Mouse (Mus musculus) heart, embryonic 12.5 days (tissue): ENCODE data around the gene Fam160a1. TPM values are rescaled to one million over a fixed set of nuclear protein-coding genes. Genes with fewer than 3 reads are reported as not detected.

Experiments used
- ATAC-seq: fragments of 200-750 bp; cut with Nextera tagmentation; 2 replicates; pipeline ENCODE4 v1.8.0; 2017; ENCODE audit warnings: moderate TSS enrichment, moderate library complexity; ENCODE audit not compliant: insufficient number of reproducible peaks, low FRiP score
- H3K27ac ChIP-seq: fragments of 300-500 bp; sonication (generic); 2 replicates; pipeline ENCODE4 v1.5.1; 2016; ENCODE audit warnings: mild to moderate bottlenecking, moderate library complexity; ENCODE audit not compliant: poor library complexity, severe bottlenecking
- H3K27me3 ChIP-seq: fragments of 300-500 bp; sonication (generic); replicated peaks from 2 replicates; pipeline ENCODE4 v1.6.1; 2016; ENCODE audit warnings: mild to moderate bottlenecking, moderate library complexity
- H3K36me3 ChIP-seq: fragments of 300-500 bp; sonication (generic); 2 replicates; pipeline ENCODE4 v1.6.1; 2016; ENCODE audit warnings: mild to moderate bottlenecking, moderate library complexity
- H3K4me1 ChIP-seq: fragments of 300-500 bp; sonication (generic); replicated peaks from 2 replicates; pipeline ENCODE4 v1.6.1; 2016; ENCODE audit warnings: mild to moderate bottlenecking
- H3K4me2 ChIP-seq: fragments of 300-500 bp; sonication (generic); 2 replicates; pipeline ENCODE4 v1.6.1; 2016; ENCODE audit warnings: mild to moderate bottlenecking, moderate library complexity
- H3K4me3 ChIP-seq: fragments of 300-500 bp; sonication (generic); 2 replicates; pipeline ENCODE4 v1.5.1; 2016; ENCODE audit warnings: mild to moderate bottlenecking
- H3K9ac ChIP-seq: fragments of 300-500 bp; sonication (generic); 2 replicates; pipeline ENCODE4 v1.6.1; 2016; ENCODE audit warnings: mild to moderate bottlenecking, moderate library complexity
- H3K9me3 ChIP-seq: fragments of 300-500 bp; sonication (generic); replicated peaks from 2 replicates; pipeline ENCODE4 v1.6.1; 2016; ENCODE audit warnings: mild to moderate bottlenecking, moderate library complexity
- WGBS: fragments of 180-500 bp; shearing (Covaris S2); methylation state at CpG from one replicate; pipeline ENCODE4 v1.1.7; 2016; 5-methylcytosine and 5-hydroxymethylcytosine counted together
- polyA plus RNA-seq: library from polyadenylated mRNA; unstranded; fragments of >200 nt; fragmentation: Nextera tagmentation; extraction: Ambion mirVana; gene quantifications from 2 replicates; pipeline ENCODE4 v1.2.1, GENCODE M21; 2016

The Fam160a1 gene
- polyA plus RNA-seq, 1 experiment from 2014 or later = 3.3 TPM

- no peak overlapping the region for H3K27ac ChIP-seq
- peaks cover 36% of the 10 kb centered on the region for H3K4me1 ChIP-seq
- no peak overlapping the region for H3K4me2 ChIP-seq
- H3K9ac ChIP-seq = no peak overlapping the region
- H3K4me3 ChIP-seq = no peak overlapping the region
- ATAC-seq = no peak
- WGBS = 87% methylated on average over 3 of the region's 3 CpGs
- no peaks in the 10 kb centered on the region for H3K27me3 ChIP-seq
- H3K9me3 ChIP-seq = no peaks in the 10 kb centered on the region
- H3K36me3 ChIP-seq = no peaks in the 10 kb centered on the region
These were observed 161.6 kb downstream of the Fam160a1 start for GRCm38 (mm10) chr3:85655538-85655937.

GRCm38 (mm10) chr3:85652727-85653665, 164.1 kb downstream of the Fam160a1 start:
- Histone ChIP-seq H3K4me1 (peaks cover 39% of the 10 kb centered on the region), H3K27me3 (no peaks in the 10 kb centered on the region), H3K4me2 (0 out of 2 replicates have a peak overlapping the region, but pooled peaks have one; percentile 6), H3K4me3 (no peak overlapping the region), H3K9ac (0 out of 2 replicates have a peak overlapping the region, but pooled peaks have one; percentile 11), H3K9me3 (no peaks in the 10 kb centered on the region), H3K36me3 (peaks cover 8% of the 10 kb centered on the region; the same call in 1 of the 2 replicates), H3K27ac (no peak overlapping the region)
- no peak for ATAC-seq
- WGBS = 34% methylated on average over 4 of the region's 4 CpGs

- Histone ChIP-seq H3K4me2 (no peak overlapping the region), H3K4me3 (no peak overlapping the region), H3K4me1 (peaks cover 44% of the 10 kb centered on the region), H3K27ac (no peak overlapping the region), H3K36me3 (peaks cover 8% of the 10 kb centered on the region; the same call in 1 of the 2 replicates), H3K9ac (no peak overlapping the region), H3K27me3 (no peaks in the 10 kb centered on the region), H3K9me3 (no peaks in the 10 kb centered on the region)
- 84% methylated on average over 4 of the region's 4 CpGs for WGBS
- ATAC-seq = no peak
These were observed 167.9 kb downstream of the Fam160a1 start for GRCm38 (mm10) chr3:85649176-85649575.

GRCm38 (mm10) chr3:85645517-85646004, 171.5 kb downstream of the Fam160a1 start:
- 74% methylated on average over 7 of the region's 7 CpGs for WGBS

GRCm38 (mm10) chr3:85644814-85645213, 172.3 kb downstream of the Fam160a1 start:
- no peaks in the 10 kb centered on the region for H3K27me3 ChIP-seq
- no peak overlapping the region for H3K9ac ChIP-seq
- H3K27ac ChIP-seq = no peak overlapping the region
- no peaks in the 10 kb centered on the region for H3K9me3 ChIP-seq
- 85% methylated on average over 3 of the region's 3 CpGs for WGBS
- no peak overlapping the region for H3K4me2 ChIP-seq
- no peak for ATAC-seq
- peaks cover 7% of the 10 kb centered on the region; the same call in 1 of the 2 replicates for H3K36me3 ChIP-seq
- H3K4me1 ChIP-seq = peaks cover 20% of the 10 kb centered on the region
- H3K4me3 ChIP-seq = no peak overlapping the region

More at GRCm38 (mm10) chr3:85645517-85646004, 171.5 kb downstream of the Fam160a1 start:
- H3K27me3 ChIP-seq = no peaks in the 10 kb centered on the region
- no peaks in the 10 kb centered on the region for H3K9me3 ChIP-seq
- no peak for ATAC-seq
- peaks cover 8% of the 10 kb centered on the region; the same call in 1 of the 2 replicates for H3K36me3 ChIP-seq
- H3K27ac ChIP-seq = no peak overlapping the region
- no peak overlapping the region for H3K4me2 ChIP-seq
- no peak overlapping the region for H3K4me3 ChIP-seq
- H3K4me1 ChIP-seq = peaks cover 20% of the 10 kb centered on the region
- no peak overlapping the region for H3K9ac ChIP-seq

- H3K4me1 ChIP-seq = peaks cover 17% of the 10 kb centered on the region
- no peaks in the 10 kb centered on the region for H3K36me3 ChIP-seq
- H3K27ac ChIP-seq = no peak overlapping the region
- no peak overlapping the region for H3K4me3 ChIP-seq
- no peaks in the 10 kb centered on the region for H3K27me3 ChIP-seq
- H3K9me3 ChIP-seq = no peaks in the 10 kb centered on the region
- no peak overlapping the region for H3K9ac ChIP-seq
- WGBS = 73% methylated on average over 3 of the region's 3 CpGs
- no peak overlapping the region for H3K4me2 ChIP-seq
- ATAC-seq = no peak
These were observed 175.3 kb downstream of the Fam160a1 start for GRCm38 (mm10) chr3:85641751-85642150.

- Histone ChIP-seq H3K4me2 (peak overlapping the region; percentile 29; the same call in 1 of the 2 replicates), H3K36me3 (no peaks in the 10 kb centered on the region), H3K27ac (peak overlapping the region; percentile 97), H3K9me3 (no peaks in the 10 kb centered on the region), H3K4me3 (no peak overlapping the region), H3K9ac (peak overlapping the region; percentile 50; the same call in 1 of the 2 replicates), H3K4me1 (peaks cover 26% of the 10 kb centered on the region), H3K27me3 (no peaks in the 10 kb centered on the region)
- 61% methylated on average over 5 of the region's 5 CpGs for WGBS
- ATAC-seq = peak; percentile 39; the same call in 1 of the 2 replicates
These were observed 180.2 kb downstream of the Fam160a1 start for GRCm38 (mm10) chr3:85636716-85637447.

GRCm38 (mm10) chr3:85635591-85635990, 181.5 kb downstream of the Fam160a1 start:
- Histone ChIP-seq H3K27ac (no peak overlapping the region), H3K4me3 (no peak overlapping the region), H3K9ac (no peak overlapping the region), H3K9me3 (no peaks in the 10 kb centered on the region), H3K36me3 (no peaks in the 10 kb centered on the region), H3K4me1 (peaks cover 26% of the 10 kb centered on the region), H3K4me2 (no peak overlapping the region), H3K27me3 (no peaks in the 10 kb centered on the region)
- whole genome bisulfite sequencing = 90% methylated on average over 2 of the region's 2 CpGs
- no peak for ATAC-seq

- ATAC-seq = no peak
- H3K4me2 ChIP-seq = no peak overlapping the region
- peaks cover 26% of the 10 kb centered on the region for H3K4me1 ChIP-seq
- no peaks in the 10 kb centered on the region for H3K36me3 ChIP-seq
- WGBS = 64% methylated on average over 2 of the region's 2 CpGs
- no peak overlapping the region for H3K27ac ChIP-seq
- no peaks in the 10 kb centered on the region for H3K27me3 ChIP-seq
- H3K9me3 ChIP-seq = no peaks in the 10 kb centered on the region
- H3K4me3 ChIP-seq = no peak overlapping the region
- H3K9ac ChIP-seq = no peak overlapping the region
These were observed 182.0 kb downstream of the Fam160a1 start for GRCm38 (mm10) chr3:85635126-85635419.

- no peak overlapping the region for H3K9ac ChIP-seq
- H3K36me3 ChIP-seq = 0 out of 2 replicates have a peak, but pooled peaks cover 1% of the 10 kb centered on the region
- no peak for ATAC-seq
- H3K27ac ChIP-seq = no peak overlapping the region
- H3K27me3 ChIP-seq = no peaks in the 10 kb centered on the region
- no peaks in the 10 kb centered on the region for H3K9me3 ChIP-seq
- H3K4me2 ChIP-seq = no peak overlapping the region
- H3K4me3 ChIP-seq = no peak overlapping the region
- peaks cover 26% of the 10 kb centered on the region for H3K4me1 ChIP-seq
- WGBS = 88% methylated on average over 8 of the region's 8 CpGs
These were observed 182.5 kb downstream of the Fam160a1 start for GRCm38 (mm10) chr3:85634389-85635125.
